Mouse (Mus musculus): ENCODE results near the gene Gm42421.
A peak's percentile ranks its signal among the peaks of the same experiment; 100 is the strongest.

Gene Gm42421

DNA sequence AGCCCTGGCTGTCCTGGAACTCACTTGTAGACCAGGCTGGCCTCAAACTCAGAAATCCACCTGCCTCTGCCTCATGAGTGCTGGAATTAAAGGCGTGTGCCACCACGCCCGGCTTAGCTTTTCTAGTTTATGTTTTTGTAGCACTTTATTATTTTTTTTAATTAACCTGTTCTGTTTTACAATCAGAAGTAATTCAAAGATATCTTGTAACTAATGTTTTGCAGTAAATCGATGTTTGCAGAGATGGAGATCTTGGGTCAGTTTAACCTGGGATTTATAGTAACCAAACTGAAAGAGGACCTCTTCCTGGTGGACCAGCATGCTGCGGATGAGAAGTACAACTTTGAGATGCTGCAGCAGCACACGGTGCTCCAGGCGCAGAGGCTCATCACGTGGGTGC lies at the start of gene Gm42421:
Gene Gm42421, plus strand, starts transcription at position 301 of the 400 bp plus-strand sequence.
- no peak for DNase-seq (ENCODE audit: low spot score)

DNA sequence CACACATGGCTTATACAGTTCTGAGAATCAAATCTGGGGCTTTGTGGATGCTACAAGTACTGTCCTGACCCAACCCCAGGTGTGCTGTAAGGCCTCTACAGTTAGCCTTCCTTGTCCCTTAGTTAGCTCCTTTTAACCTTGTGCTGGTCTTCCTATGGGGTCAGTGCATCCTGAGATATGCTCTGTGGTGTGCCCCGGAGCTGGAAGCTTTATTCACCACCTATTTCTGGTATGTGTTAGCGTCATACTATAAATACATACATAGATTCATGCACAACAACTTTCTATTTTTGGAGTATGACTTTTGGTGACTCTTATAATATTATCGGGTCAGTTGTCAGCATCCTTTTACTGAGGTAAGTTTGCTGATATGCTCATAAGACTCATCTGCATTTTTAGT lies 42.7 kb upstream of the Gm42421 start:
- no peak for DNase-seq (ENCODE audit: low spot score)

DNA sequence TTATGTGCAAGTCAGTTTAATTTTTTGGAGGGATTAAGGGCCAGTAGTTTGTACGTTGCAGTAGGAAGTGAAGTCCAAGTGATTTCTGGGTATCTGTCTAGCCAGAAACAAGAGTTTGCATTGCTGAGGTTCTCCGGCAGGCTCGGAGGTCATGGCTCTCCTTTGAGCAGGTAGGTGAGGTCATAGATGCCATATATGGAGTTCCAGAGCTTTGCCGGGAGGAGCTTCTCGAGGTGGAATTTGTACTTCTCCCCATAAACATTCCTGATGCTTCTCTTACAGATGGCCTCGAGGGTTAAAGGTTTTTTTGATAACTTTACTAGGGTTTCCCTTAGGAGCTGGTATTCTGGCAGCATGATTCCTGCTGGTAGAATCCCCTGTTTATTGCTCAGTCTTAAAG lies 37.2 kb upstream of the Gm42421 start:
- no peak for DNase-seq (ENCODE audit: low spot score)

DNA sequence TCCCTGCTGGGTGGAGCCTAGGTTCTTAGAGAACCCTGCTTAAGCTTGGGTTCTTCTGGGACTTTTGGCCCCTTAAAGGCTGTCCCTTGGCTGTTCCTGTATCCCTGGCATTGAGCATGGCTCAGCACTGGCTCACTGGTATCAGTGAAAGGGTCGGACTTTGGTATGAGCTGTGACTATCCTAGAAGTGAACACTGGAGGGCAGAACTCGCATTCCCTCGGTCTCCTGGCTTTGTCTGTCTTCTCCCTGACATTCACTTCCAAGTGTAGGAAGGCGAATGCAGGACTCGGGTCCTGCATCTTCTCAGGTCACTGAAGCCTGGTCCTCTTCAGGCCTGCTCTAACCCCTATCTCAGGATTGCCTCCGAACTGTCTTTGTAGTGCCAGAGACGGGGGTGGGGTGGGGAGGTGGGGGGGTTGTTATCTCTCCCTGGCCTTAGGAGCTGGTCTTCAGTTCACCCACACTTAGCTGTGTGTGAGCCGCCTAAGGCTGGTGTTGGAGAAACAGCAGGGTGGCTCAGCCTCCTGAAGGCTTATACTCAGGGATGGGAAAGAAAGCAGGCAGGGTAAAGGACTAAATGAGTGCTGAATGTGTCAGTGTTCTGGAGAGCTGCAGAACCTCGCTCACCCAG lies 35.6 kb upstream of the Gm42421 start:
- no peak for DNase-seq (ENCODE audit: low spot score)

DNA sequence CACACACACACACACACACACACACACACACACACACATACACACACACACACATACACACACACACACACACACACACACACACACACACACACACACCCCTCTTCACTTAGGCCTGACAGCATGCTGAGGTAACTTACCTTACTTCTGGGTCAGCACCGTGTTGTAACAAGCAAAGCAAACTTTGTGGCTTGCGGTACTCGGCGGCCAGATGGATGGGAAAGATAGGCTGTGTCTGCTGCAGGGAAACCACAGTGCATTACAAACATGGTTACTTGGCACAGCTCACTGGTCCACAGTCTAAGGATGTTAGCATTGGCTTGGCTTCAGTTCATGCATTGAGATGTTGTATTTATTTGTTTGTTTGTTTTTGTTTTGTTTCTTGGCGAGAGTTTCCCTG lies 34.6 kb upstream of the Gm42421 start:
- DNase-seq (ENCODE audit: low spot score), result no peak

DNA sequence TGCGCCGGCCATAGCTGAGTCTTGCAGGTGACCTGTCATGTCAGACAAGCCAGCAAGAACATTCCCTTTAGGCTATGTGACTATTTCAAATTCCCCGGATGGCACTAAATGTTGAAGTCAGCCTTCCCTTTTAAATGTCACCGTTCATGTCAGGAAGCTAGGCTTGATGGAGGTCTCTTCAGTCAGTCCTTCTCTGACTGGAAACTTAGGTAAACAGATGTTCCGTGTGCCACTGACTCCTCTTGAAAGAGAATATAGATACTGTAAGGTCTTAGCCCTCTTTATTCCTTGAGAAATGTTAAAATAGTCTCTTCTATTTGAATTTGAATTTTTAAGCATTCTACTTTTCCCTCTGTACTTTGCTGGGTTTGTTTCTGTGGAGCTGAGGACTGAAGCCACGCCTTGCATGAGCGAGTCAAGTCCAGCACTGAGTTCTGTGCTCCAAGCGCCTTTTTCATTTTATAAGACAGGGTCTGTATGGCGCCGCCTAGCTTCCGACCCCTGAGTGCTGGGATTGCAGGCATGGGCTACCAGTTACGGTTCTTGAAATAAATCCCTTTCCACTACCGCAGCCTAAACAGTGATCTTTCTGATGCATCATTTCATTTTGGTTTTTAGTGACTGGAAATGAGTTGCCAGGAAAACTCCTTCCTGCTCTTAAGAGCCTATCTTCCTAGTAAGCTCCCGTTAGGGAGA lies 30.2 kb upstream of the Gm42421 start, which contains the start of gene Ankrd61:
Gene Ankrd61, minus strand, starts transcription at position 51 of the 696 bp plus-strand sequence.
- DNase-seq (ENCODE audit: low spot score), result no peak

DNA sequence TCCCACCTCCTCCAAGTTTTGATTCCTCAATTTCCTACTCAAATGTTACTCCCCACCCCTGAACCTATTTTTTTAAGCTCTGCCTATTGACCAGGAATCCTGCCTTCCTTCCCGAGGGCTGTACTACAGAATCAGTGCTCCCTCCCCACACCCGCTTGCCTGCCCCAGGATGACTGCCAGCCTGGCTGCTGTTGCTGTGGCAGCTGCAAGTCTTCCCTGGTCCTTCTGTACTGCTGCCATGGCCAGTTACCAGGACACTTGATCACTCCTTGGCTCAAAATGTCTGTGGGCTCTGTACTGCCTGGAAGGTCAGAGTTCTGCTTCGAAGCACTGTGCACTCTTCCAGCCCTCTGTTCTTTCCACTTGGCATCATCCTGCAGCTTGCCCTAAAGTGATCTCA lies 25.9 kb upstream of the Gm42421 start:
- DNase-seq (ENCODE audit: low spot score), result no peak

DNA sequence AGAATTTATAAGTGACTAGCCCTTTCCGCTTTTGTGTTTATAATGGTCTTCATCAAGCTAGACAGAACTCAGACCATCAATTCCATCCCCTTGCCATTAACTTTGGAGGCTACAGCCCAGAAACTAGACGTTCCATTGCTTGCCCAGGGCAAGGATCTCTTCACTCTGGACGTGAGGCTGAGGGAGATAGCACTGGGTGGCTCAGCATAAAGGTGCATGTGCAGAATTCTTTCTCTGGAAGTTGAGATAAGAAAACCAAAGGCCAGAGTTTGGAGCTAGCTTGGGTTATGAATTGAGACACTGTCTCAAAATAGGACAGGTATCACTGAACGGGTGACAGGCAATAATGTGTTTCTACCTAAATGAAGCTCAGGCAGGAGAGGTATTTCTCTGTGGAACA lies 24.2 kb upstream of the Gm42421 start:
- no peak for DNase-seq (ENCODE audit: low spot score)

DNA sequence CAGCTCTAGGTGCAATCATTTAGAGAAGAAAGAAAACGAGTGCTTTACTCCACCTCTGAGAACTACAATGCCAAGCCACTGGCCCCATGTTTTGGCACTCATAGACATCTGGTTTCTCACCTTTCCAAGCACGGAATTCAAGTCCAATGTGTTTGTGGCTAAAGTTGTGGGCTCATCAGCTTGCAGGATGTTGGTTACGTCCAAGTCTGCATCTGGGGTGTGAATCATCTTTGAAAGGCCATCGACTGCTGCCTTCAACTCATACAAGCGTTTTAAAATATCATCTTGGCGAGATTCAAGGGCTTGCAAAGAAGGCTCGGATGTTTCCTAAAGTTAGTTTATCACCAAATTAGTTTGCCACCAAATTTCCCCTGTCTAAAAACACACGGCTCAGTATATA lies 21.5 kb upstream of the Gm42421 start:
- DNase-seq (ENCODE audit: low spot score), result no peak

DNA sequence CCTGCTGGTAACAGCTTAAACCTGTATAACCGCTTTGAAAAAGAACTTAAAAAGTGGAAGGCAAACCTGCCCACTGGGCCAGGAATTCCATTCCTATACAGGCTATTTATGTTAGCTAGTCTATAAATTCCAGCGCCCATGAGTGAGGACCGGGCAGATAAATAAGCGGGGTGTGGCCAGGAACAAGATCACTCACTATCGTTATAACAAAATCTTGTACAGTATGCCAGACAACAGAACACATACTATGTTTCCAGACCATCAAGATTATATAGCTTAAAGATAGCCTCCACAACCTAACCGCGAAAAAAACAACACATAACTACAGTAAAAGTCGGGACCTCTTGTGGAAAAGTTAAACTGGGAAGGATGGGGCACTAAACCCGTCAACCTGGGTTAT lies 19.0 kb upstream of the Gm42421 start:
- no peak for DNase-seq (ENCODE audit: low spot score)

DNA sequence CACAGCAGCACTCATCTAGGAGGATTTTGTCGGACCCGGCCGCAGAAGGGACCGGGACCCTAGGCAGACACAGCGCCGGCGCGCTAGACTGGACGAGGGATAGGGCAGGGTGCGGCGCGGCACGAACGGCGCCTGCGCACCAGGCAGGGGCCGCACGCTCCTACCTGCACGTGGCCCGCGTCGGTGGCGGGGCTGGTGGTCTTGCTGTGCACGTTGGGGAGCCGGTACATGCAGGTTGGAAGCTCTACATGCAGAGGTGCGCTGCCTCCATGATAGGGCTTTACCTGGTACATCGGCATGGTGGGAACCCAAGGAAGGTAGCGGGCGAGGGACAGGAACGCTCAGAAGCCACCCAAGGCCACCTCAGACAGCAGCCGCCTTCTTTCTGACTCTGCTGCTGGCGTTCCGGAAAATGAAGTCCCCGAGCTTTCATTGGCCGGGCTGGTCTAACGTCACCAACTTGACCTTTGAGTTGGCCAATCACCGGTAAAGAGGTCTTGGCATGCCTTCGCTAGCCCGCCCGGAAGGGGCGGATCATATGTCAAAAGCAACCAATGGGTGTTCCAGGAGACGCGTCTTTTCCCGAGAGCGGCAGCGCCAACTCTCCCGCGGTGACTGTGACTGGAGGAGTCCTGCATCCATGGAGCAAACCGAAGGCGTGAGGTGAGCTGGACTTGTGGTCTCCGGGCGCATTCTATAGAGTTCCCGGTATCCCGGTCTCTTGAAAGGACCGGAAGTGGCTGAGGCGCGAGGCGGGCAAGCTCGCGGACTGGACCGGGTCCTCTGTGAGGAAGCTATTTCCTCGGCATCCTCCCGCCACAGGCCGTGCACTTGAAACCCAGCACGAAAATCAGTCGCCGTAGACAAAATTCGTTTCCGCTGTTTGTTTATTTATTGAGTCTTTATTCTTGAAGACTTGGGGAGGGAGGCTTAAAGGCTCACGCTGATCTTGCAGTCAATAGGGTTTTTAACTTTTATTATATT lies 18.3 kb upstream of the Gm42421 start, which contains the start of the genes Aimp2 and Pms2:
Gene Aimp2, minus strand, starts transcription at position 431 of the 984 bp plus-strand sequence.
Gene Pms2, plus strand, starts transcription at position 548 of the 984 bp plus-strand sequence.
- DNase-seq (ENCODE audit: low spot score), result peak; percentile 99

DNA sequence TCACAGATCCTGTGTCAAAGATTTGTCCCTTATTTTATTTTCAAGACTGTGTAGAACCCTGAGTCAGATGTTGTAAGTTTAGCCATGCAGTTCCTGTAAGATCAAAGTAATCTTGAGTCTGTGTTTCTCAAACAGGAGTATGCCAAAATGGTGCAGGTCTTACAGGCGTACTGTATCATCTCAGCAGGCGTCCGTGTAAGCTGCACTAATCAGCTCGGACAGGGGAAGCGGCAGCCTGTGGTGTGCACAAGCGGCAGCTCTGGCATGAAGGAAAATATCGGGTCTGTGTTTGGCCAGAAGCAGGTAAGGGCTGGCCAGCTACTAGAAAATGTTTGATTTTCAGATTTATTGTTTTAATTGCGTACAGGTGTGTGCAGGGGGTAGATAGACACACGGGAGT lies 11.8 kb upstream of the Gm42421 start:
- DNase-seq (ENCODE audit: low spot score), result no peak

DNA sequence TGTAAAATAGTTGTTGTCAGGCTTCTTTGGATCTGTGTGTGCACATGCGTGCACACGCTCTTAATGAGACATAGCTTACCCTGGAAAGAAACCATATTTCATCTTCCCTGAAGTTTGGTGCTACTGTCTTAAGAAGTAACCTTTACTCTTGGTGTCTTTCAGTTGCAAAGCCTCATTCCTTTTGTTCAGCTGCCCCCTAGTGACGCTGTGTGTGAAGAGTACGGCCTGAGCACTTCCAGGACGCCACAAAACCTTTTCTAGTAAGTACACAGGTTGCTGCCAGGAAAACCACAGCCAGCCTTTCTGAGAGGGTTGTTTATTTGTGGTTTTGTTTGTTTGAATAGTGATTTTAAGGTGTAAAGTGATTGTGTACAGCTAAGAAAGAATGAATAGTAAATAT lies 10.6 kb upstream of the Gm42421 start:
- peak; percentile 72 for DNase-seq (ENCODE audit: low spot score)

DNA sequence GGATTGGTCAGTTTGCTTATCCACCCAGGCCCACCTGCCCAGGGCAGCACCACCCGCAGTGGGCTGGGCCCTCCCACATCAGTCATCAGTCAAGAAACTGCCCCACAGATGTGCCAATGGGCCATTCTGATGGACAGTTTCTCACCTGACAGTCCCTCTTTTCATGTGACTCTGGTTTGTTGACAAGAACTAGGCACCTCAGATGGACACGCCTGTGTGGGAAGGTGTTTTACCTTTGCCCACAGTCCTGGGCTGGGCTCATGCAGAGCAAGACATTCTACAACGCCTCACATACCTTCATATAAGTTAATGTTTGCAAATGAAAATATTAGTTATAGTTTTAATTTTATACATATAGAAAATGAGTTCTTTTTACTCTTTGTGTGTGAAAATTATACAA lies 9.9 kb upstream of the Gm42421 start:
- no peak for DNase-seq (ENCODE audit: low spot score)

DNA sequence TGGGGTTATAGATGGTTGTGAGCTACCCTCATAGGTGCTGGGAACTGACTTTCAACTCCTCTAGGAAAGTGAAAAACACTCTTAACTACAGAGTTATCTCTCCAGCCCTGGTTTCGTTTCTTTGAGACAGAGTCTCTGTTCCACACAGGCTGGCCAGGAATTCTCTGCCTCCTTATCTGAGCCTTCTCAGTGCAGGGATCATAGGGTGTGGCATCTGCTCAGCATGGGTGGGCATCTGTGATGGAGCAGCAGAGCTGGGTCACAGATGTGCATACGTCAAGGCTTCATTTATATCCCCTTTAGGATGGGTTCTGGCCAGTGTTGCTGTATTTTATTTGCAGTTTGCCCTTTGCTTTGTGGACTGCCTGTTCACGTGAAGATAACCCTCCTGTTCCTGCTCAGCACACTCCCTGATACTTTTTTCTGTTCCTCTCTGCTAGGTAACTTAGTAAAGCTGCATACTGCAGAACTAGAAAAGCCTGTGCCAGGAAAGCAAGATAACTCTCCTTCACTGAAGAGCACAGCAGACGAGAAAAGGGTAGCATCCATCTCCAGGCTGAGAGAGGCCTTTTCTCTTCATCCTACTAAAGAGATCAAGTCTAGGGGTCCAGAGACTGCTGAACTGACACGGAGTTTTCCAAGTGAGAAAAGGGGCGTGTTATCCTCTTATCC lies 3.1 kb upstream of the Gm42421 start:
- DNase-seq (ENCODE audit: low spot score), result no peak

DNA sequence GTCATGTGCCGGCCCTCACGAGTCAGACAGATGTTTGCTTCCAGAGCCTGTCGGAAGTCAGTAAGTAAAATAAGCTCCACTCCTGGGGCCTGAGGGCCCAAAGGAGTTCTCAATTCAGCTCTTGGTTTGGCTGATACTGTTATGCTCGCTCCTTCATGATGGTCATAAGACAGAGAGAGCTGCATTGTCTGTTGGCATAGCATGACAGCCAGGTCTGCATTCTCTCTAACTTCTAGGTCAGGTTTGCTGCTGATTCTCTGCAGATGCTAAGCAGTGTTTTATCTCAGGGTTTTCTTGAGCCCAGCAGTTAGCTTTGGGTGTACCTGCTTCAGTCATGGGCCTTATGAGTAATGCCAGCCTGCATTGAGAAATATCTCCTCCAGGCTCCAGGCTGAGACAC lies 1.3 kb downstream of the Gm42421 start:
- no peak for DNase-seq (ENCODE audit: low spot score)

DNA sequence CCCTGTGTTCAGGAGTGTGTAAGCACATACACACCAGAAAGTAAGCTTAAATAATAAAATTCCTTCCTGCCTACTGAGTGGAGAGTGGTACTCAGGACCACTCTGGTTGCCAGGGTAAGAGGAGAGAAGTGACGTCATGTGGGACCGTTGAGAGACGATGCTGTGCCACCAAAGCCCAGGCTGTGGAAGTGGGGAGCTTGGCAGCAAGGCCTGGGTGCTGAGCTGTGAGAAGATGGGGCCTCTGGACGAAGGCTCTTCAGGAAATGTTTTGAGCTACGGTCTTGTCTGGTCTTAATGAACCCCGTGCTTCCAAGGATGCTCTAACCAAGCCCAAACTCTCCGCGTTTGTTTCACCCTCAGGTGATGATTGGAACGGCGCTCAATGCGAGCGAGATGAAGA lies 2.7 kb downstream of the Gm42421 start:
- DNase-seq (ENCODE audit: low spot score), result no peak

DNA sequence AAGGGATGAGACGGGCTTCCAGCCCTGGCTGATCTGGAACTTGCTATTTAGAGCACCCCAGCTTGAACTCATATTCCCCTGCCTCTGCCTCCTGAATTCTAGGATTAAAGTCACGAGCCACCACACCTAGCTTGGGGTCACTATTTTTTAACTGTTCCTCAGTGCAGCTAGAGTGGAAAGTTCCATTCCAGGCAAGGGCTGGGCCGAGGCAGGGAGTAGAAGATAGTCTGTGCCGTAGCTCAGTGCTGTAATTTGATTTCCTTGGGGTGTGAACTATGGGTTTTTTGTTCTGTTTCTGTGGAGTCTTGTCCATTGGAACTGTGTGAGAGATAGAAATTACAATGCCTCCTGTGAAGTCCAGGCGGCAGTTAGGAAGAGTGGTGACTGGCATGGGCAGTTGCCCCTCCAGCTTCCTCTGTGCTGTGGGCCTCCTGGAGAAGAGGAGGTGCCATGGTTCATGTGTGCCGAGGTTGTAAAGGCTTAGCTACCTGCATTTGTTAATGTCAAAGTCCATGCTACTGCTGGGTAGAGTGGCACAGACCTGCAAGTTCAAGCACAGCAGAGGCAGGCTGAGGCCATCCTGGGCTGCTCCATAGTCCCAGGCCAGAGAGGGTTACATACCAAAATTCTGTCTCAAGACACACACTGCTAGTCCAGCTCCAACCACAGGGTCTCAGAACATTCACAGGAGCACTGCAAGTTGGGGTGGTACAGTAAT lies 4.0 kb downstream of the Gm42421 start:
- DNase-seq (ENCODE audit: low spot score), result no peak

DNA sequence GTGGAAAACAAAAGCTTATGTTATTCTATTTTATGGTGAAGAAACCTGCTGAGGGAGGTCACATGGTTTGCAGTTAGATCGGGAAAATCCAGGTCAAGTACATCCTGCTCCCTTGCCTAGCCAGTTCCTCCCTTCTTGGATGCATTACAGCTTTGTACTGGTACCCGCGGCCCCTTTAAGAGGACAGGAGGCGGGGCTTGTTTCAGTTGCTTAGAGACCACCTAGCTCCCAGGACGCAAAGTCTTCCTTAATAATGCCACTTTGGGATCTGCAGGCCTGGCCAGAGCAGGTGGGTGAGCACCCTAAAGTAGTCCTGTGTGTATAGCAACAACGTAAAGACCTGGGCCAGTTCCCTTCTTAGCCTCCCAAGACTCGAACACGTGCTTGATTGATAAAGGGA lies 4.9 kb downstream of the Gm42421 start, which contains the start of gene Rsph10b:
Gene Rsph10b, plus strand, starts transcription at position 205 of the 400 bp plus-strand sequence.
- DNase-seq (ENCODE audit: low spot score), result peak; percentile 60

DNA sequence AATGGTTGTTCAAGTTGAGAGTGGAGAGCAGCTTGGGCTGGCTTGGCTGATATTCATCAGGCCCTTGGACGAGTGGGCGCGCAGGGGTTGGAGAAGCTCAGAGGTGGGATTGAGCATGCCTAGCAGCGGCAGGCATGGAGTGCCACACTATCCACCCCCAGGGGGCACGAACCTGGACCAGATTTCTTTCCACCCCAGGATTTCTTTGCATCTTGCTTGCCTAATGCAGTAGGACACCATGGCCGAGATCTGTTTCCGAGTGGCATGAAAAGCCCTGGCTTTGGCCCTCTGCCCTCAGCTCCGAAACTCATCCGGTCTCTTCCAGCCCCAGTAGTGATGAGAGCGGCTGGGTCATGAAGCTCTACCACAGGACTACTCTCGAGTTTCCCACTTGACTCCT lies 5.4 kb downstream of the Gm42421 start:
- DNase-seq (ENCODE audit: low spot score), result no peak

DNA sequence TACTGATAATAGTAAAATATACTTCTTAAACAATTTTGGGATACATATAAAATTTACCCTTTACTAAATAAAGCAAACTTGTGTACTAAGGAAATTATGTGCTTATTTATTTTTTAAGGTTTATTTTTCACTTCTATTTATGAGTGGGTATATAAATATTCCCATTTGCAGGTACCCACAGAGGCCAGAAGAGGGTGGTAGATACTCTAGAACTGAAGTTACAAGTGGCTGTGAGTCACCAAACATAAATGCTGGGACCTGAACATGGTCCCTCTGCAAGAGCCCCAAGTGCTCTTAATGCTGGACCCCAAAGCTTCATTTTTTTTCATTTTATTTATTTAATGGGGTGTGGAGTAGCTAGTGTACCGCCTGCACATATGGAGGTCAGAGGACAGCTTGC lies 5.9 kb downstream of the Gm42421 start:
- no peak for DNase-seq (ENCODE audit: low spot score)

All from lung, postnatal 25 days (tissue).